Mouse (Mus musculus): ENCODE results near the gene Srm.
A peak's percentile ranks its signal among the peaks of the same experiment; 100 is the strongest.

DNA sequence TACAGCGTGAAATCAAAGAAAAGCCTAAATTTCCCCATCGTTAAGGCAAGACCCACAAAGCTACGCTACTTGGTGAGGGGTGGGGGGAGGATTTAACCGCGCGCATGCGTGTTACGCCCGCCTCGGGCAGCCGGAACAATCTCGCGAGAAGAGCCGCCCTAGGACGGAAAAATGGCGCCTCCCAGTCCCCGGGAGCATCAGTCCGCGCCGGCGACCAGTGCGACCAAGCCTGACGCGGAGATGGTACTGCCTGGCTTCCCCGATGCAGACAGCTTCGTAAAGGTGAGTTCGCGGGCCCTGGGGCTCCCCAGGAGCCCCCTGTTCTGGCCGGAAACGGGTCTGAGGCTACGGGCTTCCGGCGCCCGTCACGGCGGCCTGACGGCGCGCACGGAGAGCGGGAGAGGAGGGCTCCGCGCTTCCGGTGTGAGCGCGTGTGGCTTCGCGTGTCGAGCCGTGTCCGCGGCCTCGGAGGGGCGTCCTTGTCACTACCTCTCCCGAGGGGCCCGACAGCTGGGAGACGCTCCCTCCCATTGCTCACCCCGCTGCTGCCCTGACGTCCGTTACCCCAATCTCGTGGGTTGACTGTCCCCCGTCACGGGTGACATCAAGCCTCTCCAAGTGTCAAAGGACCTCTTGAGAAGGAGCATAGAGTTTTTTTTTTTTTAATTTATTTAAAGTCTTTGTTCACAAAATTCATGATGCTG is 32.9 kb upstream of the Srm start, which contains the start of gene Exosc10:
- TF ChIP-seq CTCF (conservative IDR thresholded peaks at IDR 0.05 in 1 of 2, IDR thresholded peaks at IDR 0.05 in 1 of 2; ENCODE audit: low read depth in 2 of 2, low read length in 2 of 2): no peak
- peak; percentile 88 for TF ChIP-seq POLR2A (IDR thresholded peaks at IDR 0.05; ENCODE audit: low read depth, low read length)
- TF ChIP-seq MAFK (IDR thresholded peaks at IDR 0.05; ENCODE audit: insufficient replicate concordance, low read length): no peak
- TF ChIP-seq MEF2A (IDR thresholded peaks at IDR 0.05; ENCODE audit: borderline replicate concordance, low read depth, low read length): peak; percentile 25; the same call in 1 of the 2 replicates

Measured in CH12.LX (cell line).